Mouse (Mus musculus): ENCODE measurements around the gene Plekha4.
"Not testable (repeated sequence)": the region's sequence is repeated elsewhere in the genome, so short reads cannot be mapped to it uniquely, and the experiment has no call there.

- not testable (repeated sequence) for TF ChIP-seq POLR2A (IDR thresholded peaks at IDR 0.05; ENCODE audit: low read depth, low read length); CTCF (conservative IDR thresholded peaks at IDR 0.05; ENCODE audit: insufficient read depth, insufficient read length, low read depth, low read length)
Measured at GRCm38 (mm10) chr7:45480310-45480709, 45.8 kb upstream of the Plekha4 start.

All from kidney, adult 2 months (tissue).